Mouse (Mus musculus) G1E (cell line): ENCODE measurements around the gene Cnn3. TPM values are rescaled to one million over a fixed set of nuclear protein-coding genes. Genes with fewer than 3 reads are reported as not detected.

Experiments used
- ATAC-seq: 2 replicates; pipeline ENCODE4 v1.8.0; 2016; ENCODE audit warnings: mild to moderate bottlenecking; ENCODE audit not compliant: insufficient number of reproducible peaks, poor library complexity, low FRiP score, severe bottlenecking; ENCODE audit errors: extremely low read depth
- DNase-seq: peaks from one replicate; pipeline ENCODE4 v3.0.0; 2012; ENCODE audit warnings: low spot score
- H3K27me3 ChIP-seq: 2 replicates; pipeline ENCODE4 v1.6.1; 2012; ENCODE audit warnings: mild to moderate bottlenecking, low read length, inconsistent platforms; ENCODE audit not compliant: insufficient read depth
- H3K36me3 ChIP-seq: replicated peaks from 2 replicates; pipeline ENCODE3; 2012; ENCODE audit warnings: mild to moderate bottlenecking, inconsistent platforms
- H3K4me1 ChIP-seq: 2 replicates; pipeline ENCODE4 v1.6.1; 2012; ENCODE audit warnings: low read depth, low read length, inconsistent platforms, mixed read lengths; ENCODE audit not compliant: insufficient read depth
- H3K4me3 ChIP-seq: 2 replicates; pipeline ENCODE4 v1.5.1; 2012; ENCODE audit warnings: low read depth, mild to moderate bottlenecking, inconsistent platforms, low read length, moderate library complexity, mixed read lengths
- H3K9me3 ChIP-seq: replicated peaks from 2 replicates; pipeline ENCODE4 v1.6.1; 2012; ENCODE audit warnings: inconsistent platforms
- CTCF ChIP-seq: IDR thresholded peaks from 2 replicates; pipeline ENCODE4 v1.5.1; 2012; ENCODE audit warnings: low read depth, low read length, inconsistent platforms, mixed read lengths
- GATA1 ChIP-seq: IDR thresholded peaks from 2 replicates; pipeline ENCODE4 v1.6.1; 2012; ENCODE audit warnings: borderline replicate concordance, low read length, inconsistent platforms, mixed read lengths
- GATA2 ChIP-seq: IDR thresholded peaks from 2 replicates; pipeline ENCODE4 v1.6.1; 2012; ENCODE audit warnings: low read depth, low read length, inconsistent platforms, borderline replicate concordance
- POLR2AphosphoS5 ChIP-seq: IDR thresholded peaks from 2 replicates; pipeline ENCODE4 v1.6.1; 2012; ENCODE audit warnings: low read depth, low read length, inconsistent platforms; ENCODE audit not compliant: insufficient replicate concordance
- TAL1 ChIP-seq: conservative IDR thresholded peaks from 2 replicates; pipeline ENCODE4 v1.6.1; 2012; ENCODE audit warnings: low read depth, low read length, inconsistent platforms, mixed read lengths
- polyA plus RNA-seq: library from polyadenylated mRNA; stranded (reverse); fragments of >175 nt; gene quantifications from 2 replicates; pipeline ENCODE4 v1.2.3, GENCODE M21; 2012
- total RNA-seq, 2 experiments: library from RNA; stranded (forward) in 1 of 2; stranded (reverse) in 1 of 2; fragments of 200-1000 nt in 1 of 2; fragments of >200 nt in 1 of 2; fragmentation: Nextera tagmentation in 1 of 2; gene quantifications; 2 replicates each; pipeline ENCODE4 v1.2.3; 2014 to 2017

Gene Cnn3
- total and polyA plus RNA-seq, 3 experiments, result 0.33 TPM; not detected in 2

DNA sequence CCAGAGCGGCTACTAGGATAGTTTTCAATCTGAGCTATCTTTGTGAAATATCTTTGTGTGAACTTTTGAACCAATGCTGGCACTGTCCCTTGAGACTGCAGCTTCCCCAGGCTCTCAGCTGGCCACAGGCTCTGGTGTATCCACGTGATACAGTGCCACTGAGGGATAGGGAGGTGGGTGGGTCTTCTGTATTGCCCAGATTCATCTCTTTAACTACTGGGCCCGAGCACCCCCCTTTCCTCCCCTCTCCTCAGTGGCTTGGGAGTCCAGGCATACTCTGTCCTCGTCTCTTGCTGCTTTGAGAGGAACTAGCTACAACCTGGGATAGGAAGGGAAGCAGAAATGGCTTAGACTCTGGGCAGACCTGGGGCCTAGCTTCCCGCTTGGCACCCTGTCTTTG lies 9.0 kb downstream of the Cnn3 start:
- TF ChIP-seq CTCF, result no peak
- TF ChIP-seq GATA1, result no peak
- no peak for TF ChIP-seq TAL1
- TF ChIP-seq POLR2AphosphoS5, result no peak
- no peak for TF ChIP-seq GATA2
- ATAC-seq (no peak), DNase-seq (no peak)
- H3K4me1 ChIP-seq, result no peaks in the 10 kb centered on the region
- no peak overlapping the region for H3K4me3 ChIP-seq
- no peaks in the 10 kb centered on the region for H3K9me3 ChIP-seq
- H3K27me3 ChIP-seq, result peaks cover 22% of the 10 kb centered on the region
- no peaks in the 10 kb centered on the region for H3K36me3 ChIP-seq

DNA sequence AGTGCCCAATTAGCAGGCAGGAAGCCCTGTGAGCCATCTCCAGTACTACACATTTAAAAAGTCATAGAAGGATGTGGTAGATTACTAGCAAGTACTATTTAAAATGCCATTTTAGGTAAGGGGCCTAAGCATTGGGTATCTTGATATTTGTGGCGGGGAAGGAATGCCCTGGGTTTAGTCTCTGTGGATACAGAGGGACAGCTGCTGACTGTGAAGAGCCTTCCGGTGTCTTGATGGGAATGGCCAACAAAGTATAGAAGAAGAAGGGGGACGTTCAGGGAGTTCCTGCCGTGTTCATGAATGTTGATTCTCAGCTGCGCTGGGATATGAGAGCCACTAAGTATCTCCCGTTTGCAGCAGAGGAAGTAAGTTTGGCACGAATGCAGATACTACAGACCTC lies 10.8 kb downstream of the Cnn3 start:
- no peak for ATAC-seq
- no peak overlapping the region for H3K4me3 ChIP-seq

DNA sequence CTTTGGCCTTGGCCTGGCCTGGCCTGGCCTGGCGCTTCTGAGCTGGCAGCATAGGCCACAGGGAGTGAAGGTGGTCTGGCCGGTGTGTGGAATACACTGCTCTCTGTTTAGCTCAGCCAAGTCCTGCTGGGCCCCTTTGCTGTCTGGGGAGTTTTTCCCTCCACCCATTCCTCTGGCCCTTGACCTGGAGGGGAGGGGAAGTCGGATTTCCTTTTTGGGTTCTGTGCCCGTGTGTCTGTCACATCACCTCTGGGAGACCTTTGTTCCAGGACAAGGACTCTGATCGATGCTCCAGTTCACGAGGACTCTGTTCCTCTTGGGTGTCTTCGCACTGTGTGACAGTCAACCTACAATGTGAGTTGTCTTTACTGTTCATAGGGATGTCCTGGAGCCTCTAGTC lies 11.7 kb downstream of the Cnn3 start:
- Histone ChIP-seq H3K9me3 (no peaks in the 10 kb centered on the region), H3K27me3 (peaks cover 24% of the 10 kb centered on the region), H3K36me3 (no peaks in the 10 kb centered on the region), H3K4me1 (0 out of 2 replicates have a peak, but pooled peaks cover under 1% of the 10 kb centered on the region), H3K4me3 (no peak overlapping the region)
- no peak for DNase-seq
- no peak for TF ChIP-seq POLR2AphosphoS5
- TF ChIP-seq TAL1, result no peak
- TF ChIP-seq GATA1, result no peak
- no peak for TF ChIP-seq GATA2
- TF ChIP-seq CTCF, result no peak
- ATAC-seq, result no peak

More for the DNA sequence above, 10.8 kb downstream of the Cnn3 start:
- no peak for DNase-seq
- TF ChIP-seq GATA2 (no peak), POLR2AphosphoS5 (no peak), GATA1 (no peak), CTCF (no peak), TAL1 (no peak)
- Histone ChIP-seq H3K9me3 (no peaks in the 10 kb centered on the region), H3K4me1 (no peaks in the 10 kb centered on the region), H3K36me3 (no peaks in the 10 kb centered on the region), H3K27me3 (peaks cover 24% of the 10 kb centered on the region)

DNA sequence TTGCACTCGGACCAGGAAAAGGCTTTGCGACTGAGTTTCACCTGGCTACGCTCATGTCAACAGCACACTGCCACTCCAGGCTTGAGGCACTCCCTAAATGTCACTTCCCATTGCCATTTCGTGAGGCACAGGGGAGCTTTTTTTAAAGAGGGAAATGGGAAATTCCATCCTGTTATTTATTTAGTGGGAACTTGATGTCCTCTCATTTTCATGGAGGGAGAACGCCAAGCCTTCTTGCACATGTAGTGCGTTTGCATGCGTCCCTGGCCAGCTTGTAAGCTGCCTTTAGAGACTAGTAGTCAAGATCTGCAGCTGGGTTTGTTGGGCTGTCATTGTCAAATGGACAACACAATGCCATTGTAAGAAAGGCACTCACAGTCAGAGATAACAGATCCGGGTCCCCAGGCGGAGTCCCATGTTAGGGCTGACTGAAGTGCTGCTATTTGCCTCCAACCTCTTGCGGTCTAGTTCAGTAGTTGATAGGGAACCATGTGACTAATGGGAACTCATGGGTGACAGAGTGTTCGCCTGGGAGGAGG lies 13.4 kb downstream of the Cnn3 start:
- H3K27me3 ChIP-seq, result peaks cover 23% of the 10 kb centered on the region
- no peaks in the 10 kb centered on the region for H3K9me3 ChIP-seq
- ATAC-seq, result no peak
- TF ChIP-seq TAL1 (no peak), GATA2 (no peak), CTCF (no peak), POLR2AphosphoS5 (no peak), GATA1 (no peak)
- no peaks in the 10 kb centered on the region for H3K36me3 ChIP-seq
- DNase-seq, result no peak
- no peak overlapping the region for H3K4me3 ChIP-seq
- H3K4me1 ChIP-seq, result peaks cover 16% of the 10 kb centered on the region

DNA sequence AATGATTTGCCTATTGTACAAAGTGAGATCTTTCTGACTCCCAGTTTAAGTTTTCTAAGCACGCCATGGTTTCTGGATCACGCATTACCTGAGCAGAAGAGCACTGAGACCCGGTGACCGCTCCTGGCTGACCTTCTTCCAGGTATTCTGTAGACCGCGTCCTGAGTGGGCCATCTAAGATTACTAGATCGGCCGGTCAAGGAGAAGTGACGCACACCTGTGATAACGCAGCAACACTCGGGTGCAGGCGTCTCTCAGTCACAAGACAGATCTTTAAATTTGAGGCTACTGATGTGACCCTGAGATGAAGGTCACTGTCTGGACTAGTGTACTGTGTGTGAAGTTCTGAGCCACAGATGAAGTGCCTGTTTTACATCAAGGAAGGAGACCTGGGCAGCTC lies 15.2 kb downstream of the Cnn3 start:
- peaks cover 20% of the 10 kb centered on the region for H3K27me3 ChIP-seq
- H3K4me1 ChIP-seq, result peaks cover 23% of the 10 kb centered on the region
- no peak overlapping the region for H3K4me3 ChIP-seq
- H3K9me3 ChIP-seq, result no peaks in the 10 kb centered on the region
- DNase-seq, result no peak
- no peaks in the 10 kb centered on the region for H3K36me3 ChIP-seq
- no peak for TF ChIP-seq TAL1
- TF ChIP-seq GATA2, result no peak
- no peak for TF ChIP-seq CTCF
- TF ChIP-seq GATA1, result no peak
- TF ChIP-seq POLR2AphosphoS5, result no peak
- ATAC-seq, result no peak

DNA sequence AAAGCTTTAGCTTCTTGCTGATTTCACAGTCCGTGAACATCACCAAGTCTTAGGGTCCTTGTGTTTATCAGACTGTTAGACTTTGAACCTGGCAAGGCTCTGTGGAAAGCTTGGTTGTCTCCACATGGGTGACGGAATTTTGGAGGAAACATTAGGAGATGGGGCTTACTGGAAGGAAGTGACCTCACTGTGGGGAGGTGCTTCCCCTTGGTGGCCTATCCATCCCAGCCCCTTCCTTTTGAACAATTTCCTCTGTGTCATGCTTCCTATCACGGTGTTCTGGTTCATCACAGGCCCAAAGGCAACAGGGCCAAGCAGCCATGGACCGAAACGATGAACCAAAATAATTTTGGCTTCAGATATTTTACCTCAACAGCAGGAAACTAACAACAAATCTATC lies 16.0 kb downstream of the Cnn3 start:
- ATAC-seq, result no peak
- H3K36me3 ChIP-seq, result no peaks in the 10 kb centered on the region

DNA sequence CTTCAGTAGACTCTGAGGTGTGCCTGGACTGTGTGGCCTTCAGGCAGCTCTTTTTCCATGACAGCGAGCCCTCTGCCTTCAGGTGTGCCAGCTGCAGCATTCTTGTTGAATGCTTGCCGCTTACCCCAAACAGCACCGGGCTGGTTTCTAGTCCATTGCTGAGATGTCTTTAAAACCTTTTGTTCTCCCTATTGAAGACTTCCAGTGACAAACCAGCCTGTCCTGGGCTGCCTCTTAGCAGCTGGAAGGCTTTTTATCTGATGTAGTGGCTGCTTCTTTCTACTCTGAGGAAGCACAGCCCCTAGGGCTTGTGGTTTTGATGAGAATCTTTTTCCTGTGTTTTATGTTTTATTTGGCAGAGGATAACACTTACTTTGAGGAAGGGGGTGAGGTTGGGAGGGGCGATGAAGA lies 17.6 kb downstream of the Cnn3 start:
- peaks cover 12% of the 10 kb centered on the region for H3K27me3 ChIP-seq
- DNase-seq (no peak), ATAC-seq (peak; percentile 19; the same call in 1 of the 2 replicates)
- no peaks in the 10 kb centered on the region for H3K9me3 ChIP-seq
- H3K4me1 ChIP-seq, result peaks cover 30% of the 10 kb centered on the region
- H3K4me3 ChIP-seq, result no peak overlapping the region
- H3K36me3 ChIP-seq, result no peaks in the 10 kb centered on the region
- no peak for TF ChIP-seq GATA1
- no peak for TF ChIP-seq POLR2AphosphoS5
- TF ChIP-seq TAL1, result no peak
- no peak for TF ChIP-seq CTCF
- TF ChIP-seq GATA2, result no peak

More for the DNA sequence above, 16.0 kb downstream of the Cnn3 start:
- DNase-seq, result no peak
- Histone ChIP-seq H3K9me3 (no peaks in the 10 kb centered on the region), H3K4me3 (no peak overlapping the region), H3K4me1 (peaks cover 26% of the 10 kb centered on the region), H3K27me3 (peaks cover 20% of the 10 kb centered on the region)
- TF ChIP-seq TAL1, result no peak
- no peak for TF ChIP-seq GATA2
- no peak for TF ChIP-seq CTCF
- TF ChIP-seq GATA1, result no peak
- TF ChIP-seq POLR2AphosphoS5, result no peak
